Mouse (Mus musculus): ENCODE data around the gene Nsd2.

The Nsd2 gene

DNA sequence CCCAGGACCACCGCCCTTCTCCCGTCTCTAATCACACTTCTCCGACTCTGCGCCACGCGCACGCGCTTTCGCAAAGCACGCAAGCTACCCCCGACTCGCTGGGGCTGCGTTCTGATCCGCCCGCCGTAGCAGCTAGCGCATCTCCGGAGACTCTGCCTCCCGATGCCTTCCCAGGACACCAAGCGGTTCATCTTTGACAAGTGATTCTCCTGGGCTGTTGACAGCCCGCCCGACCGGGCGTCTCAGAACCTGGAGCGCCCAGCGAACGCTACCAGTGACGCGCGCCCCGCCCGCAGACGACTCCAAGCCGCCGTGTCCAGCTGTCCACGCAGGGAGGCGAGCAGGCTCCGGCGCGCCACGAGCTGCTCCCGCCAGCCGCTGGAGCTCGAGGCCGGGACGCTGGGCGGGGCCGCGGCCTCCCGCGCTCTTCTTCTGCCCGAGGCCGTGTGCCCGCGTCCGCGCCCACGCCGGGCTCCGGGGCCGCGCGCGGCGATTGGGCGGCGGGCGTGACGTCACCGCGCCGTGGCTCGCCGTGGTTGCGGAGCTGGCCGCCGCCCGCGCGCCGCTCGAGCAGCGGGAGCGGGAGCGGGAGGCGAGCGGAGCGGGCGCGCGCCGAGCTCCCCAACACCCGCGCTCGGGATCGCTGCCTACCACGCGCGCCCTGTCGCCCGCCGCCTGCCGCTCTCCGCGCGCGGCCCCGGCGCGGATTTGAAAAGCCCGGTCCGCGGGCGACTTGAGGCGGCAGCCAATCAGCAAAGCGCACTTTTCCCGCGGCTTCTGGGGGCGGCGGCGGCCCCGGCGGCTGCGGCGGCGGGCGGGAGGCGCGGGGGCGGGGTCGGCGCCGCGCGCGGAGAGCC lies at the start of gene Nsd2:
Gene Nsd2 (plus strand): TSS at position 850 of the 857 bp plus-strand sequence.
- DNase-seq (ENCODE audit: low read depth, low spot score), result peak; percentile 64

DNA sequence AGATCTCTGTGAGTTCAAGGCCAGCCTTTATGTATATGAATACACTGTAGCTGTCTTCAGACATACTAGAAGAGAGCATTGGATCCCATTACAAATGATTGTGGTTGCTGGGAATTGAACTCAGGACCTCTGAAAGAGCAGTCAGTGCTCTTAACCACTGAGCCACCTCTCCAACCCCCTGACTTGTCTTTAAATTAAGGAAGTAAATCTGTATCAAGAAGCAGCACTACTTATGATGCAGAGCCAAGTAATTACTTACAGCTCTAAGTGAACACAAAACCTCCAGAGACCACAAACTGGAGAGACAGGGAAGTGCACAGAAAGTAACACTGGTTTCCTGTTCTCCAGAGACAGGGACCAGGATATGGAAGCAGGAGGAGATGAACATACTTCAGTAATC lies 43.3 kb upstream of the Nsd2 start:
- DNase-seq (ENCODE audit: low read depth, low spot score), result no peak

DNA sequence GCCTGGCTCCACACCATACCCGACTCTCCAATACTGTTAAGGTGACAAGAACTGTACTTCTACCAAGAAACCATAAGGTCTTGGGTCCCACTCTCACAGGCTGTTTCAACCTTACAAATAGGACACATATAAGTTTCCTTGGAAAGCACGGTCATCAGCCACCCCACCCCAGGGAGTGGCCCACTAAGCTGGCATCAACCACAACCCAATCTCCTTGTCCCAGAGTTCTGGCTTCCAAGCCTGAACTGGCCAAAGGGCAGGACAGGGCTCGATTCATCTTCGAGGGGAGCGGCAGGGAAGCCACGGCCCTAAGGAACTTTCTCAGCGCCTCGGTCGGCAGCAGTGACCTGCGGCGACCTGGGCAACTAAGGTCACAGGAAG lies 38.6 kb upstream of the Nsd2 start:
- DNase-seq (ENCODE audit: low read depth, low spot score), result no peak

DNA sequence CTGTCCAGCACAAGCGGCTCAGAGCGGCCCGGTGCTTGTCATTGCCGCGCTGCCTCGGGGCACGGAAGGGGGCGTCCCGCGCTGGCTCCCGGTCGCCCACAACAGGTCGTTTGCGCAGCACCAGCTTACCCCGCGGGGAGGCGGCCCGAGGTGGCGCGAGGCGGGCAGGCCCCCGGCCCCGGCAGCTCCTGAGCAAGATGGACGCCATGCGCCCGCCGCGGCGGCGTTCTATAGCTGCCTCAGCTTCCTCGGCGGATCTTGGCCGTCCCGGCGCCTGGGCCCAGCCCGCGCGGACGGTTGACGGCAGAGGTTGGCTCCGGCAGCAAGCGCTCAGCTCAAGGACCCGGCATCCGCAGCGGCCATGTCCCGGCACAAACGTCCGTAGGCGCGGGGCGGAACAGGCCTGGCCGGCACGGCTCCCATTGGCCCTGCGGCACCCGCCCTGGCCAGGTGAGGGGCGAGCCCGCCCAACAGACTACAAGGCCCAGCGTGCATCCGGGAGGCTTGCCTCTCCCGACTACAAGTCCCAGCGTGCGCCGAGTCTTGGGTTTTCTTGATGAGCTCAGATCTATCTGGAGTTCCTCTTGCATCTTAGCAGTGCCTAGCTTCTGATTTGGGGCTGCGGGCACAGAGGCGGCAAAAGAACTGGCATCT lies 38.1 kb upstream of the Nsd2 start, which contains the start of gene Letm1:
Gene Letm1 (minus strand): TSS at position 473 of the 654 bp plus-strand sequence.
- peak; percentile 92 for DNase-seq (ENCODE audit: low read depth, low spot score)

DNA sequence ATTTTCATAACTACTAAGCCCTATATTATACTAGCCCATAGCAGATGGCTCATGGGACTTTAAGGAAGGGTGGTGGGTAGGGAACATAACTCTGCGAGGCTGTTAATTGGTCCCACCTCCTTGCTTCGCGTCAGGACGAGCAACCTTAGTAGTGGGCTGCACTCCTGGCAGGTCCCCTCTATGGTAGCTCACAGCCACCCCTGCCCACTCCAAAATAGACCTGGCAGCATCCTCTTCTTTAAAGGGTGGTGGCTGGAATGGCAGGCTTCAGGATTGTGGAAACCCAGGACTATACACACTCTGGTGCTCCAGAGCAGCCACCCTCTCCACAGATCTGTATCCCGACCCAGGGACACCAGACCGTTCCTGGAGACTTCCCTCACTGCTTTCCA lies 37.5 kb upstream of the Nsd2 start:
- DNase-seq (ENCODE audit: low read depth, low spot score), result no peak

DNA sequence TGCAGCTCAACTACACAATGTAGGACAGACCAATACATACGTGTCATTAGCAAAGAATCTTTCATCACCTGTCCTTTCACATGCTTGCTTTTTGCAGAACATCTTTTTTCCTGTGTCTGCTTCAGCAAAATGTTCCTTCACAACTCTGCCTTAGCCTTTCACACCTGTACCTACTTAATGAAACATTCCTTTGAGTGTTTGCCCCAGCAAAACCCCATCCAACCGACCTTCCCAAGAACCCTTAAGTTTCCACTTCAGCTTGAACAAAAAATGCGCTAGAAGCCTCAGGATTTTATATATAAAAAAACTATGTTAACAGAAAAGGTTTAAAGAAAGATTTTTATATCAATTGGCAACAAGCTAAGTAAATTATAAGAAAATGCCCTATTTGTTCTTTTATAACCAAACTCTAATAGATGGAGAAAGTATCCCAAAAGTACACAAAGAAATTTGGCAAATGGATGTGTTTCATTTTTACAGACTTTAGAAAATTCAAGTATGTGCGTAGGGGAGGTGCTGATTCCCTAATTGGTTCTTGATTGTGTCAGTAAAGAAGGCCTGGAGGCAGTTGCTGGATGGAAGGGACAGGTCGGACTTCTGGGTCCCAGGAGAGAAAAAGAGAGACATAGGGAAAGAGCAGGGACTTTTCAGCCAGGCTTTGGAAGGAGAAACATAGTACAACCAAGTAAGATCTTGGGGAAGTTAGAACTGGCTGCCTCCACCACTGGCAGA lies 28.4 kb upstream of the Nsd2 start:
- no peak for DNase-seq (ENCODE audit: low read depth, low spot score)

DNA sequence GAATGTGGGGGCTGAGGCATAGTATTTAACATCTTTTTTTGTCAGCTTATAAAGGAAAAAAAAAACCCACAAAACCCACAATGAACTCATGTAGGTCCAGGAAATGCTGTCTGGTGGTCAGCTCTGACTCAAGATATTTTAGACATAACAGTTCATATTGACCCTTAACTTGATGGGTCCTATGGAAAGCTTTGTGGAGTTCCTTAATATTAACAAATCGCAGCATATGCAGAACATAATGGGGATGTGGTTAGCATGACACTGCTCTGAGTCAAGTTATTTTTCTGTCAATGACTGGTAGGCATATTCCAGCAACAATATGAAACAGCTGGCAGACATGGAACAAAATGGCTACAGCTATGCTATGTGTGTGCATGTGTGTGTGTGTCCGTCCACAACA lies 17.2 kb upstream of the Nsd2 start:
- no peak for DNase-seq (ENCODE audit: low read depth, low spot score)

DNA sequence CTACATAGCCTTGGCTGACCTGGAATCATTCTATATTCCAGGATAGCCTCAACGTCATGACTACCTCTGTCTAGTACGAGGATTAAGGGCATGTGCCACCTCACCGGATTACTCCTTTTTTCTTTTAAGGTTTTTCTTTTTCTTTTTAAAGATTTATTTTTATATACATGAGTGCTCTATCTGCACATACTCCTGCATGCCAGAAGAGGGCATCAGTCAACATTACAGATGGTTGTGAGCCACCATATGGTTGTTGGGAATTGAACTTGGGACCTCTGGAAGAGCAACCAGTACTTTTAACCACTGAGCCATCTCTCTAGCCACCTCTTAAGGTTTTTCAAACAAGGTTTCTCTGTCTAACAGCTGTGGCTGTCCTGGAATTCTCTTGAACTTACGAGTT lies 9.0 kb upstream of the Nsd2 start:
- DNase-seq (ENCODE audit: low read depth, low spot score), result no peak

DNA sequence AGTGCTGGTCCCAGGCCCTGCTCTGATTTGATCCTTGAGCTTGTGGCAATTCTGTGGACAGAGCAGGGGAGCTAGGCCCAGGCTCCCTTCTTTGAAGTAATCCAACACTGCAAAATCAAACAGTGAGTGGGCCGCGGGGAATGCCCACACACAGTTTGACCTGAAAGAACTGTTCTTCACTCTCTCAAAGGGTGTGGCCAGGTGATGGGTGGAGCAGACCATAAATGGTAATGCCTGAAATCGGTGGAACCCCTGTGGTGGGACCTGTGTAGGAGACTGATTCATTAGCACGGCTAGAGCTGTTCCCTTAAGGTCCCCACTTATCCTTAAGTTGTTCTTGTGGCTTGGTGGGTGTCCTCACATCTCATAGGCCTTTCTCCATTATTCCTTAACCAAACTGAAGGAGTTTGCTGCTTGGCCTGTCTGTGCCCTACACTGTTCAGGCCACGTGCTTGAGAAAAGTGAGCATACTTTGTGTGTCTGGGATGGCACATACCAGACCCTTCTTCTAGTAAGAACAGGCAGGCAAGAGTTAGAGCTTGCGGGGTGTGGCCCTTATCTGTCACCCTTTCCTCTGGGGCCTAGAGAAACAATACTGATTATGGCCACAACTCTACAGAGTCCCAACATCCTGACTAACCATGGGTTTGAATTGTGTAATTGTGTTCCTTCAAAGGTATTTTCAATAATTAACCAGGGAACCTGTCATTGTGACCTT lies 4.4 kb upstream of the Nsd2 start:
- peak; percentile 41 for DNase-seq (ENCODE audit: low read depth, low spot score)

DNA sequence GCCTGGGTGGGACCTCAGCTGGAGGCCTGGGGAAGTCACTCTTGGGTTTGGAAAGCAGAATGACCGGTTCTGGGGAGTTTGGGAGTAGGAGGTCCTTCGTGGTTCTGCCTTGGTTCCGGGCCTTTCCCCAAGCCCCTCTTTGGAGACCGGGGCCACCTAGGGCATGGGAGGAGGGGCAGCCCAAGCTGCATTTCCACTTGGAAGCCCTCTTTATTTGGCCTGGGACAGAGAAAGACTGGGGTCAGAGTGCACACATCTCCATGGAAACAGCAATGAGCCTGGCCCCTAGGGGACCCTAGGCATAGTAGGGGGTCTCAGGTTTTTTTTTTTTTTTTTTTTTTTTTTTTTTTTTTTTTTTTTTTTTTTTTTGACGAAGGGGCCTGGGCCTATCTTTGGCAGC lies 2.4 kb upstream of the Nsd2 start:
- DNase-seq (ENCODE audit: low read depth, low spot score), result no peak

DNA sequence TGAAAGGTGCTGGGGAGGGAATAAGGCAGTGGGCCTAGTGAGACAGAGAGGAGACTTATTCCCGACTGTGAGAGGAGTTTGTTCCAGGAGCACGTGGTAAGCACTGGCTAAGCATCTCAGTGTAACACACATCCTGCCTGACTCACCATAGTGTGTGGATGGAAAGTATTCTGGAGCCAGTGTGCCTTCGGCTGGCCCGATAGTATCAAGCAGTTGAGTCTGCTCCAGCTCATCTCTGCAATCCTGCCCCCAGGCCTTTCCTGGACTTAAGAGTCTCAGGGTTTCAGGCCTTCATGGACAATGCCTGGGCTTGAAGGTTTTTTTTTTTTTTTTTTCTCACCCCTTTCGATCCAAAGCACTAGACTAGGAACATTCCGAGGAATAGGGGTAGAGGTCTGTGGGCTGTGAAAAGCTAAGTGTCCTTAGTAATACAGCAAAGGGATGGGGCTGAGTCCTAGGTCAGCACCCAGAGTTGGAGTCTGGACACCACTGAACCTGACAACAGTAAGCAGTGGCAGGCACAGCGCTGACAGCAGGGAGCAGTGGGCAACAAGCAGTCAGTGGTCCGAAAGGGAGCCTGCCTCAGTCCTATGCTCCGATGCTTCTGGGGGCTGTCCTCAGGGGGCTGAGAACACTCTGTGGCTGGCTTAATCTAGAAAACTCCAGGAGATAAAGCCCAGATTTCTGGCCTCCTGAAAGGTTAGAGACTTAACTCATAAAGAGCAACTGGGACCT lies 1.2 kb upstream of the Nsd2 start:
- peak; percentile 10 for DNase-seq (ENCODE audit: low read depth, low spot score)

DNA sequence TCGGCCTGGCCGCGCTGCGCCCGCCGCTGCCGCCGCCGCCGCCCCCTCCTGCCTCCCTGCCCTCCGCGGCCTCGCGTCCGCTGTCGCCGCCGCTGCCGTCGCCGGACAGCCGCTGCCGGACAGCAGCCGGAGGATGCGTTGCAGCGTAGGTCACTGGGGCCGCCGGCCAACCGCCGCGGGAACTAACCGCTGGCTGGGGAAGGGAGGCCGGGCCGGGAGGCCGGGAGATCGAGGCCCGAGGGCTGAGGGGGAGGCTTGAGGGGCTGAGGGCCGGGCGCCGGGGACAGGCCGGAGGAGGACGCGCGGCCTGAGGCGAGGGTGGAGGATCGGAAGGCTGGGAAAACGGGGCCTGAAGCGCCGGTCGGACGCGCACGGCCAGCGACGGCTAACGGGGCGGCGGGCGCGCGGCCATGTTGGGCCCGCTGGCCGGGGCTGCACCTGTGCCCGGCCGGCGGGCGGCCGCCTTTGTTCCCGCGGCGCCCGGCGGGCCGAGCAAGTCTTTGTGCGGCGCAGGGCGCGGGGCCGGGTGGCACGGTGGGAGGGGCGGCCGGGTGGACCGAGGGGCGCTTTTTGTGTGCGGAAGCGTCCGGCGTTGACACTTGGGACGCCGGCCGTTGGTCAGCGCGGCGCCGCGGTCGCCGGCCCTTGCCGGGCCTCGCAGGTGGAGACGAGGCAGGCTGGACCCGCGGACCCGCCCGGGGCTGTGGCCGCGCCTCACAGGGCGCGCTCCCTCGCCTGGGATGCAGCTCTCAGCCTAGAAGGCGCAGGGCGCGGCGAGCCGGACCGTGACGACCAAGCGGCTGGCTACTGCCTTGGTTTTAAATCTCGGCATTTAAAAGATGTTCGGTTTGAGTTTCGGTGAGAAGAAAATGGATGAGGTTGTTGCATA lies 452 bp downstream of the Nsd2 start:
- DNase-seq (ENCODE audit: low read depth, low spot score), result peak; percentile 12

DNA sequence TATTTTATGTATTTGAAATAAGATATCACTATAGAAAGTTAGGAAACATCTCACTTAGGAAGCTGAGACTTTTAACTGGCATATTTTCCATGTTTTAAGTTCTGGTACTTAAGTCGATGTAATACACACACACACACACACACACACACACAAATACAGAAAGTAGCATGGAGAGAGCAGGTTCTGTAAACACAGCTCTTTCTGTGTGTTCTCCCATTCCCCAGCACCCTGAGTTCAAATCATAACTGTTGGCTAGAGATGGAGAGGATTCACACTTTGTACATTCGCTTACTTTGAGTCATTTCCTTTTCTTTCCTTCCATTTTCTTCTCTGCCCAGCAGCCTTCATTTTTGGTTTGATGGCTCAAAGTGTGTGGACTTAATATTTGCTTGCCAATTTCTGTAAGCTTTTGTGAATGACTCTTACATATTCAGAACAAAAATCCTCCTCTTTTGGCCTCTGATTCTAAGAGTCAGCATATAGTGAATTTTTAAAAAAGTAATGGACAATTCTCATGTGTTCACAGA lies 1.4 kb downstream of the Nsd2 start:
- DNase-seq (ENCODE audit: low read depth, low spot score), result no peak

DNA sequence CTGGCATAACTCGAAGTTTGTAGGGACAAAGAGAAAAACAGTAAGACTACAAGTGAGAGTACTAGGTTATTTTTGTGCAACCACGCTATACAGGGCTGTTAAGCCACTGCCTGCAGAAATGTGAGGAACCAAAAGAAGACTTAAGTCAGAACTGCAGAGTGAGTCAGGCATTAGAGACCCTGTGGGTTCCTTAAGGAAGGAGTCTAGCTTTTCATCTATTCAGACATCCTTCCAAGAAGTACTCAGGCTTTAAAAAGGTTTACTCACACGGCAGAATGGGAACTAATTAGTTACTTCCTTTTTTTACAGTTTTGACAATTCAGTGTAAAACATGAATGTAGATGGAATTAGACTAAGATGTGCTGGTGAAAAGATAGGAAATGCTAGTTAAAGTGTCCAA lies 1.9 kb downstream of the Nsd2 start:
- no peak for DNase-seq (ENCODE audit: low read depth, low spot score)

DNA sequence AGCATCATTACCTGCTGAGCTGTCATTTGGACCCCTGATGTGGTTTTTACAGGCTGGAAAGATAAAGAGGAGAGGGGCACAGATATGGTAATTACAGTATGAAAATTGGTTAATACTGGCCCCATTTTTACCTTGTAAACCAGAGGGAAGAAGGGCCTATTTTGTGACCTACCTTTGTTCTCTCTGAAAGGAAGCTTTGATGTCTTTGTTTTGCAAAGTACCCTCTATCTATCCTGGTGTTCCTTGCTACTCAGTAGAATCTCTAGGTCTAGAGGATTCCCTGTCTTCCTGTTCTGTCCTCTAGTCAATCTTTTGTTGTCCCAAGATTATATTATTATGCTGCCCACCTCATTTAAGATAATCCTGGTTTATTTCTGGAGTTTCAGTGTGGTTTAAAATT lies 5.5 kb downstream of the Nsd2 start:
- peak; percentile 66 for DNase-seq (ENCODE audit: low read depth, low spot score)

DNA sequence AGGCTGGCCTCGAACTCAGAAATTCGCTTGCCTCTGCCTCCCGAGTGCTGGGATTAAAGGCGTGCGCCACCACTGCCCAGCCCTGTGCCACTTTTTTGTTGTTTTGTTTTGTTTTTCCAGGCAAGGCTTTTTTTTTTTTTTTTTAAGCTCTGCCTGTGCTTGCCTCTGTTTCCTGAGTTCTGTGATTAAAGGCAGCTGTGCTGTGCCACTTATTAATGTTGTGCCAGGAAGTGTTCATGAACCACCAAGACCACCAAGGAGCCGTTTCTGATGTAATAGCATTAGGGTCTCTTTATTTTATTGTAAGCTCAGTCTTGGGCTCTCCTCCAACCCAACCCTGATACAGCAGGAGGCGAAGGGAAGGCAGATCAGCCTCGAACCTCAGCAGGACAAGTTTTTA lies 7.6 kb downstream of the Nsd2 start:
- no peak for DNase-seq (ENCODE audit: low read depth, low spot score)

DNA sequence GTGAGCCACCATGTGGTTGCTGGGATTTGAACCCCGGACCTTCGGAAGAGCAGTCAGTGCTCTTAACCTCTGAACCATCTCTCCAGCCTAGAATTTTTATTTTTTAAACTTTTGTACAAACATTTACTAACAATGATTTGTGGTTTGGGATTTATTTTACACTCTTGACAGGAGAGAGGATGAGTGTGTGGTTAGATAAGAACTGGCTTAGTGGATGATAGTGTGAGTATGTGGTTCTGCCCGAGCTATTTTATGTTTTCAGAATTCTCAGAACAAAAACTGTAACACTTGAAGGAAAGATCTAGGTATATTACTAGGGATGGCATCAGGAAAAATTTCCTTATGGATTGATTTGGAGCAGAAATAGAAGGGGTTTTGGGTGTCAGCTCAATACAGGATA lies 9.4 kb downstream of the Nsd2 start:
- no peak for DNase-seq (ENCODE audit: low read depth, low spot score)

DNA sequence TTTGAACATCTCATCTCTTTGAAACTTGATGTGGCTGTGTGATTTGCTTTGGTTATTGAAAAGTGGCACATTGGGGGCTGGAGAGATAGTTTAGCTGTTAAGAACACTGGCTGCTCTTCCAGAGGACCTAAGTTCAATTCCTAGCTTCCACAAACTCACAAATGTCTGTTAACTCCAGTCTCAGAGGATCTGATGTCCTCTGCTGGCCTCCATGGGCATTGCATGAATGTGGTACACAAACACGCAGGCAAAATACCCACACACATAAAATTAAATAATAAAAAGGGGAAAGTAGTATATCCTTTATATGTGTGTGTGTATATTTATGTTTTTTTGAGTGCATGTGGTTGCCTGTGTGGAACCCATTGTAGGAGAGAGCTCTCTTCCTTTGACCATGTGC lies 10.3 kb downstream of the Nsd2 start:
- DNase-seq (ENCODE audit: low read depth, low spot score), result peak; percentile 16

DNA sequence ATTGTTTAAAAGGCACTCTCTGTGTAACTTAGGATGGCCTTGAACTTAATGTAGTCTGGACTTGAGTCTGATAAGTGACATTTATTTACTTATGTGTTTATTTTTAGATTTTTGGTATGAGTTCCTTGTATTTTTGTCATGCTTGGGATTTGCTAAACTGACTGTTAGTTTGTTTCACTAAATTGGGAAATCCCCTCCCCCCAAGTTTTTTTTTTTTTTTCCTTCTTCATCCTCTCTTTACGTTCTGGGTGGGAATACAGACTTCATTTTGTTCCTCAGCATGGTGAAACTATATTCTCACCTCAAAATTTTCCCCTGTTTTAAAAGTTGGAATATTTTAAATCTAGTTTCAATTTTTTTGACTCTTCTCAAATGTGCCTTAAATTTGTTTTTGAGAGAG lies 20.8 kb downstream of the Nsd2 start:
- no peak for DNase-seq (ENCODE audit: low read depth, low spot score)

DNA sequence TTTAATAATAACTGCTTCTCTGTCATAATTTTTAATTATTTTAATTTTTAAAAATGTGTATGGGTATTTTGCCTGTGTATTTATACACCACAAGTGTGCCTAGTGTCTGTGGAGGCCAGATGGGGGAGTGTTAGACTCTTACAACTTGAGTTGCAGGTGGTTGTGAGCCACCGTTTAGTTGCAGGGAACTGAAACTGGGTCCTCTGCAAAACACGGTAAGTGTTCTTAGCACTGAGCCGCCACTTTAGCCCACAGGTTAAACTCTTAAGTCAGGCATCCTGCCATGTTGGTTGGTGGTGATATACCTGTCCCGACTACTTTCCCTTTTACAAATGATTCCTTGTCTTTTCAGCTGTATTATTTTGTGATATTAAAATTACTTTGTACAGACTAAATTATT lies 22.0 kb downstream of the Nsd2 start:
- no peak for DNase-seq (ENCODE audit: low read depth, low spot score)
